In the genomic region with DNA sequence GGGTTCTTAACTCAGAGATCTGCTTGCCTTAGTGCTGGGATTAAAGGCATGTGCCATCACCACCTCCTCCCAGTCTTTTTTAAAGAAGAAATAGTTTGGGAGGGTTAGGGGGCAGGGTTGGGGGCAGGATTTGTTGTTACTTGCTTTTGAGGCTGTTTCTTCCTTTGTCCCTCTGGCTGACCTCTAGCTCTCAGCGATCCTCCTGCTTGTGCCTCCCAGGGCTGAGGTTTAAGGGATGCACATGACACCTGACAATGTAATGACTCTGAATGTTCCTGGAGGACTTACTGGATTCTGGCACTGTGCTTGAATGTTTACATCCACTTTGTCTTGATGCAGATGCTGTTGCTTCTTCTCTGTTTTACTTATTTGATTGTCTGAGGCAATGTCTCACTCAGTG, we compare ENCODE assay signal across 30 mouse cellular contexts. TPM values are rescaled to one million over a fixed set of nuclear protein-coding genes. Genes with fewer than 3 reads are reported as not detected.
DNase-seq lines count a peak whose midpoint lies in the region; ATAC-seq and TF ChIP-seq lines count a peak whose summit lies in the region.
"Had no signal": no experiment of that assay in that cellular context is flagged by ENCODE, and none has a peak within 500 bp of the region (broad histone marks: within the 10 kb centered on the region; RNA-seq: fewer than 3 reads in every experiment).

No protein-coding gene starts in this region.

- ATAC-seq in heart, embryonic 13.5 days (ENCODE audit: extremely low read depth, insufficient number of reproducible peaks, low FRiP score, low TSS enrichment), result no peak
- no peak for ATAC-seq in liver, embryonic 12.5 days
- no peak for ATAC-seq in liver, embryonic 11.5 days (replicated peaks; ENCODE audit: low FRiP score)
- no peak for ATAC-seq in liver, embryonic 15.5 days (ENCODE audit: insufficient read depth)
- no peak for ATAC-seq in midbrain, embryonic 11.5 days (ENCODE audit: low FRiP score)
- ATAC-seq: forebrain, embryonic 14.5 days; forebrain, postnatal 0 days; hindbrain, embryonic 16.5 days had no signal

- H3K9me3 ChIP-seq in heart, embryonic 13.5 days, result no peaks in the 10 kb centered on the region
- no peaks in the 10 kb centered on the region for H3K9me3 ChIP-seq in liver, embryonic 12.5 days (replicated peaks)
- H3K9me3 ChIP-seq in liver, embryonic 11.5 days (ENCODE audit: control insufficient read depth, low read length), result no peaks in the 10 kb centered on the region
- no peaks in the 10 kb centered on the region for H3K9me3 ChIP-seq in liver, embryonic 15.5 days (replicated peaks)
- no peaks in the 10 kb centered on the region for H3K9me3 ChIP-seq in midbrain, embryonic 11.5 days (ENCODE audit: control insufficient read depth, low read length)
- H3K9me3 ChIP-seq: embryonic facial prominence, embryonic 12.5 days; embryonic facial prominence, embryonic 15.5 days; heart, embryonic 15.5 days; hindbrain, embryonic 10.5 days; hindbrain, embryonic 13.5 days had no signal

- 0 out of 2 replicates have a peak overlapping the region, but pooled peaks have one; percentile 10 for H3K9ac ChIP-seq in heart, embryonic 13.5 days
- H3K9ac ChIP-seq in heart, adult 2 months (ENCODE audit: low read depth, low read length), result no peak overlapping the region
- no peak overlapping the region for H3K9ac ChIP-seq in liver, embryonic 12.5 days
- H3K9ac ChIP-seq in liver, embryonic 11.5 days (ENCODE audit: low read depth, low read length), result no peak overlapping the region
- H3K9ac ChIP-seq in liver, embryonic 15.5 days, result no peak overlapping the region
- no peak overlapping the region for H3K9ac ChIP-seq in midbrain, embryonic 11.5 days (ENCODE audit: low read length)
- H3K9ac ChIP-seq: embryonic facial prominence, embryonic 12.5 days; embryonic facial prominence, embryonic 15.5 days; forebrain, postnatal 0 days; heart, embryonic 15.5 days; hindbrain, embryonic 13.5 days had no signal

- no peaks in the 10 kb centered on the region for H3K36me3 ChIP-seq in heart, embryonic 13.5 days
- peaks cover 2% of the 10 kb centered on the region; the same call in 1 of the 2 replicates for H3K36me3 ChIP-seq in heart, adult 2 months (ENCODE audit: control insufficient read depth, insufficient read depth, low read length)
- peaks cover 3% of the 10 kb centered on the region; the same call in 1 of the 2 replicates for H3K36me3 ChIP-seq in liver, embryonic 12.5 days
- H3K36me3 ChIP-seq in liver, embryonic 11.5 days (ENCODE audit: control insufficient read depth, insufficient read depth, low read length), result no peaks in the 10 kb centered on the region
- no peaks in the 10 kb centered on the region for H3K36me3 ChIP-seq in liver, embryonic 15.5 days (replicated peaks)
- no peaks in the 10 kb centered on the region for H3K36me3 ChIP-seq in small intestine, adult 2 months (ENCODE audit: control insufficient read depth, insufficient read depth, low read length)
- no peaks in the 10 kb centered on the region for H3K36me3 ChIP-seq in thymus, adult 2 months (ENCODE audit: control insufficient read depth, insufficient read depth, low read length)
- H3K36me3 ChIP-seq in midbrain, embryonic 11.5 days (ENCODE audit: control insufficient read depth, insufficient read depth, low read length), result no peaks in the 10 kb centered on the region
- H3K36me3 ChIP-seq: embryonic facial prominence, embryonic 12.5 days; embryonic facial prominence, embryonic 15.5 days; heart, embryonic 15.5 days; hindbrain, embryonic 13.5 days had no signal

- no peak overlapping the region for H3K27ac ChIP-seq in heart, embryonic 13.5 days (replicated peaks)
- H3K27ac ChIP-seq in heart, adult 2 months, result no peak overlapping the region
- peak overlapping the region; percentile 46; the same call in 1 of the 2 replicates for H3K27ac ChIP-seq in liver, embryonic 12.5 days
- H3K27ac ChIP-seq in liver, embryonic 11.5 days (ENCODE audit: low read depth, low read length), result no peak overlapping the region
- H3K27ac ChIP-seq in liver, embryonic 15.5 days (replicated peaks), result peak overlapping the region; percentile 2; the same call in 1 of the 2 replicates
- H3K27ac ChIP-seq in small intestine, adult 2 months (ENCODE audit: insufficient read depth, low read depth, low read length), result peak overlapping the region; percentile 2; the same call in 1 of the 2 replicates
- no peak overlapping the region for H3K27ac ChIP-seq in thymus, adult 2 months (ENCODE audit: control insufficient read depth, insufficient read depth, low read length)
- H3K27ac ChIP-seq in midbrain, embryonic 11.5 days (ENCODE audit: low read depth, low read length), result no peak overlapping the region
- H3K27ac ChIP-seq: embryonic facial prominence, embryonic 12.5 days; embryonic facial prominence, embryonic 15.5 days; gastrocnemius, adult 2 months; heart, embryonic 15.5 days; hindbrain, embryonic 10.5 days; hindbrain, embryonic 13.5 days had no signal

- no peak overlapping the region for H3K4me2 ChIP-seq in heart, embryonic 13.5 days
- H3K4me2 ChIP-seq in liver, embryonic 12.5 days, result peak overlapping the region; percentile 28
- no peak overlapping the region; the same call in 1 of the 2 replicates for H3K4me2 ChIP-seq in liver, embryonic 11.5 days
- H3K4me2 ChIP-seq in liver, embryonic 15.5 days, result no peak overlapping the region
- H3K4me2 ChIP-seq in midbrain, embryonic 11.5 days, result no peak overlapping the region
- H3K4me2 ChIP-seq: embryonic facial prominence, embryonic 12.5 days; embryonic facial prominence, embryonic 15.5 days; heart, embryonic 11.5 days; heart, embryonic 15.5 days; hindbrain, embryonic 13.5 days had no signal

- no peak for TF ChIP-seq EP300 in heart, adult 2 months (IDR thresholded peaks at IDR 0.05; ENCODE audit: insufficient read depth, low read depth, low read length)

- H3K4me1 ChIP-seq in heart, embryonic 13.5 days, result peaks cover 63% of the 10 kb centered on the region
- peaks cover 10% of the 10 kb centered on the region for H3K4me1 ChIP-seq in heart, adult 2 months (ENCODE audit: control insufficient read depth, insufficient read depth, low read length)
- H3K4me1 ChIP-seq in liver, embryonic 12.5 days, result peaks cover 79% of the 10 kb centered on the region
- peaks cover 70% of the 10 kb centered on the region for H3K4me1 ChIP-seq in liver, embryonic 11.5 days (replicated peaks; ENCODE audit: control insufficient read depth, insufficient read depth, low read length)
- H3K4me1 ChIP-seq in liver, embryonic 15.5 days (replicated peaks), result peaks cover 80% of the 10 kb centered on the region
- peaks cover 23% of the 10 kb centered on the region; the same call in 1 of the 2 replicates for H3K4me1 ChIP-seq in small intestine, adult 2 months (ENCODE audit: control insufficient read depth, insufficient read depth, insufficient read length, low read length)
- 0 out of 2 replicates have a peak, but pooled peaks cover 4% of the 10 kb centered on the region for H3K4me1 ChIP-seq in thymus, adult 2 months (replicated peaks; ENCODE audit: control insufficient read depth, insufficient read depth, low read length)
- no peaks in the 10 kb centered on the region for H3K4me1 ChIP-seq in midbrain, embryonic 11.5 days (ENCODE audit: control insufficient read depth, insufficient read depth, low read length)
- H3K4me1 ChIP-seq: embryonic facial prominence, embryonic 12.5 days; hindbrain, embryonic 13.5 days had no signal

- intact Hi-C loops in heart, adult 2 months (cut with DNase I), result no loop called here

- no peak overlapping the region for H3K4me3 ChIP-seq in heart, embryonic 13.5 days
- no peak overlapping the region for H3K4me3 ChIP-seq in heart, adult 2 months
- H3K4me3 ChIP-seq in liver, embryonic 12.5 days, result no peak overlapping the region
- no peak overlapping the region for H3K4me3 ChIP-seq in liver, embryonic 11.5 days (ENCODE audit: low read depth, low read length)
- H3K4me3 ChIP-seq in liver, embryonic 15.5 days (replicated peaks), result no peak overlapping the region
- H3K4me3 ChIP-seq in small intestine, adult 2 months (ENCODE audit: low read depth, low read length), result no peak overlapping the region
- H3K4me3 ChIP-seq in thymus, adult 2 months (ENCODE audit: control insufficient read depth, insufficient read depth, low read length), result no peak overlapping the region
- H3K4me3 ChIP-seq in midbrain, embryonic 11.5 days (ENCODE audit: low read depth, low read length), result no peak overlapping the region
- H3K4me3 ChIP-seq: embryonic facial prominence, embryonic 12.5 days; embryonic facial prominence, embryonic 15.5 days; gastrocnemius, adult 2 months; heart, embryonic 15.5 days; hindbrain, embryonic 10.5 days; hindbrain, embryonic 13.5 days had no signal

- DNase-seq in heart, adult 2 months, result no peak
- no peak for DNase-seq in liver, embryonic 11.5 days (ENCODE audit: low spot score)
- DNase-seq in thymus, adult 2 months, result no peak
- no peak for DNase-seq in midbrain, embryonic 11.5 days (ENCODE audit: low spot score, missing footprints)
- DNase-seq: adrenal gland, adult 2 months; adrenal gland, postnatal 14 days; B cell, adult 2 months; cerebellum, adult 11 months; cerebellum, adult 2 months; cerebellum, adult 9-11 months; cerebellum, postnatal 25 days; forebrain, postnatal 0 days; gastrocnemius, adult 2 months; gastrocnemius, postnatal 14 days; heart, adult 18-20 months; heart, postnatal 10 days; heart, postnatal 36 days had no signal

- H3K27me3 ChIP-seq in heart, embryonic 13.5 days (replicated peaks), result no peaks in the 10 kb centered on the region
- no peaks in the 10 kb centered on the region for H3K27me3 ChIP-seq in heart, adult 2 months (ENCODE audit: control insufficient read depth, insufficient read depth, low read length)
- H3K27me3 ChIP-seq in liver, embryonic 12.5 days (replicated peaks), result no peaks in the 10 kb centered on the region
- H3K27me3 ChIP-seq in liver, embryonic 11.5 days (replicated peaks; ENCODE audit: control insufficient read depth, insufficient read depth, low read length), result no peaks in the 10 kb centered on the region
- no peaks in the 10 kb centered on the region for H3K27me3 ChIP-seq in liver, embryonic 15.5 days
- H3K27me3 ChIP-seq in small intestine, adult 2 months (ENCODE audit: control insufficient read depth, insufficient read depth, low read length), result no peaks in the 10 kb centered on the region
- H3K27me3 ChIP-seq in thymus, adult 2 months (ENCODE audit: control insufficient read depth, insufficient read depth, low read length), result no peaks in the 10 kb centered on the region
- H3K27me3 ChIP-seq in midbrain, embryonic 11.5 days (ENCODE audit: control insufficient read depth, insufficient read depth, low read length), result no peaks in the 10 kb centered on the region
- H3K27me3 ChIP-seq: CH12.LX; embryonic facial prominence, embryonic 12.5 days; embryonic facial prominence, embryonic 15.5 days; heart, embryonic 15.5 days; hindbrain, embryonic 13.5 days had no signal

- peaks cover 4% of the 10 kb centered on the region for H3K79me2 ChIP-seq in heart, adult 2 months (replicated peaks; ENCODE audit: control insufficient read depth, insufficient read depth, low read length)

- WGBS in heart, embryonic 13.5 days, result 37% methylated on average over 1 of the region's 1 CpGs
- 20% methylated on average over 1 of the region's 1 CpGs for WGBS in heart, adult 2 months
- WGBS in liver, embryonic 12.5 days (ENCODE audit: insufficient replicate concordance), result 46% methylated on average over 1 of the region's 1 CpGs
- WGBS in liver, embryonic 11.5 days, result 57% methylated on average over 1 of the region's 1 CpGs
- 79% methylated on average over 1 of the region's 1 CpGs for WGBS in liver, embryonic 15.5 days (ENCODE audit: insufficient replicate concordance)
- WGBS in small intestine, adult 2 months, result 56% methylated on average over 1 of the region's 1 CpGs
- 92% methylated on average over 1 of the region's 1 CpGs for WGBS in thymus, adult 2 months
- 11% methylated on average over 1 of the region's 1 CpGs for WGBS in midbrain, embryonic 11.5 days

- no peak for TF ChIP-seq POLR2A in heart, adult 2 months (IDR thresholded peaks at IDR 0.05; ENCODE audit: insufficient read depth, low read depth, low read length)
- no peak for TF ChIP-seq POLR2A in small intestine, adult 2 months (IDR thresholded peaks at IDR 0.05; ENCODE audit: low read depth, low read length)
- no peak for TF ChIP-seq POLR2A in thymus, adult 2 months (IDR thresholded peaks at IDR 0.05; ENCODE audit: control insufficient read depth, extremely low read depth, insufficient read depth, low read length, poor library complexity)

- no peak for TF ChIP-seq CTCF in heart, adult 2 months (IDR thresholded peaks at IDR 0.05)
- TF ChIP-seq CTCF in small intestine, adult 2 months (IDR thresholded peaks at IDR 0.05; ENCODE audit: extremely low read depth, insufficient read length, insufficient replicate concordance, low read depth, low read length), result no peak
- no peak for TF ChIP-seq CTCF in thymus, adult 2 months (IDR thresholded peaks at IDR 0.05; ENCODE audit: borderline replicate concordance, control insufficient read depth, extremely low read depth, insufficient read depth, low read length, poor library complexity)

RNA-seq across cellular contexts. Expression of gene Slc31a1, which starts 11.9 kb away (rescaled TPM):
- polyA plus RNA-seq in heart, embryonic 13.5 days (2015; fragmentation: Nextera tagmentation; extraction: Ambion mirVana), result 41.2 and 42.4 TPM in 2 replicates
- total RNA-seq in heart, adult 2 months (2021), result 10 to 100 TPM; 17.4 to 19.1 TPM
- polyA plus RNA-seq in heart, adult 2 months (2012; rRNA removed), result 14.8 and 25.5 TPM in 2 replicates
- polyA plus RNA-seq in liver, embryonic 12.5 days (2016; fragmentation: Nextera tagmentation; extraction: Ambion mirVana), result 45.8 and 45.9 TPM in 2 replicates
- 48.6 and 56.8 TPM in 2 replicates for polyA plus RNA-seq in liver, embryonic 11.5 days (2014; fragmentation: Nextera tagmentation; extraction: Ambion mirVana)
- polyA plus RNA-seq in liver, embryonic 15.5 days (2015; fragmentation: Nextera tagmentation; extraction: Ambion mirVana), result 51.4 and 57.0 TPM in 2 replicates
- polyA plus RNA-seq in small intestine, adult 2 months (2012; rRNA removed), result 18.2 and 40.3 TPM in 2 replicates
- 10.5 TPM in 2 replicates for polyA plus RNA-seq in thymus, adult 2 months (2012; rRNA removed)
- polyA plus RNA-seq in midbrain, embryonic 11.5 days (2014; fragmentation: Nextera tagmentation; extraction: Ambion mirVana), result 50.2 and 52.4 TPM in 2 replicates

RNA-seq across cellular contexts. Expression of gene Fkbp15, which starts 12.1 kb away (rescaled TPM):
- polyA plus RNA-seq in heart, embryonic 13.5 days (2015; fragmentation: Nextera tagmentation; extraction: Ambion mirVana), result 16.7 and 17.8 TPM in 2 replicates
- 10 to 100 TPM; 16.6 to 19.6 TPM for total RNA-seq in heart, adult 2 months (2021)
- polyA plus RNA-seq in heart, adult 2 months (2012; rRNA removed), result 14.7 and 19.4 TPM in 2 replicates
- 18.6 and 21.1 TPM in 2 replicates for polyA plus RNA-seq in liver, embryonic 12.5 days (2016; fragmentation: Nextera tagmentation; extraction: Ambion mirVana)
- polyA plus RNA-seq in liver, embryonic 11.5 days (2014; fragmentation: Nextera tagmentation; extraction: Ambion mirVana), result 26.9 and 29.9 TPM in 2 replicates
- 14.1 and 15.6 TPM in 2 replicates for polyA plus RNA-seq in liver, embryonic 15.5 days (2015; fragmentation: Nextera tagmentation; extraction: Ambion mirVana)
- 13.6 and 21.6 TPM in 2 replicates for polyA plus RNA-seq in small intestine, adult 2 months (2012; rRNA removed)
- 59.3 and 59.5 TPM in 2 replicates for polyA plus RNA-seq in thymus, adult 2 months (2012; rRNA removed)
- polyA plus RNA-seq in midbrain, embryonic 11.5 days (2014; fragmentation: Nextera tagmentation; extraction: Ambion mirVana), result 17.9 and 19.6 TPM in 2 replicates

RNA-seq across cellular contexts. Expression of gene Cdc26, which starts 36.0 kb away (rescaled TPM):
- 82.1 and 85.2 TPM in 2 replicates for polyA plus RNA-seq in heart, embryonic 13.5 days (2015; fragmentation: Nextera tagmentation; extraction: Ambion mirVana)
- total RNA-seq in heart, adult 2 months (2021), result 10 to 100 TPM; 44.6 to 47.7 TPM
- 23.8 and 49.8 TPM in 2 replicates for polyA plus RNA-seq in heart, adult 2 months (2012; rRNA removed)
- polyA plus RNA-seq in liver, embryonic 12.5 days (2016; fragmentation: Nextera tagmentation; extraction: Ambion mirVana), result 94.4 and 95.5 TPM in 2 replicates
- polyA plus RNA-seq in liver, embryonic 11.5 days (2014; fragmentation: Nextera tagmentation; extraction: Ambion mirVana), result 155 and 156 TPM in 2 replicates
- 53.5 and 57.4 TPM in 2 replicates for polyA plus RNA-seq in liver, embryonic 15.5 days (2015; fragmentation: Nextera tagmentation; extraction: Ambion mirVana)
- polyA plus RNA-seq in small intestine, adult 2 months (2012; rRNA removed), result 3.5 and 6.6 TPM in 2 replicates
- 51.0 and 54.3 TPM in 2 replicates for polyA plus RNA-seq in thymus, adult 2 months (2012; rRNA removed)
- 176 and 178 TPM in 2 replicates for polyA plus RNA-seq in midbrain, embryonic 11.5 days (2014; fragmentation: Nextera tagmentation; extraction: Ambion mirVana)

RNA-seq across cellular contexts. Expression of gene Prpf4, which starts 36.2 kb away (rescaled TPM):
- 11.6 and 13.8 TPM in 2 replicates for polyA plus RNA-seq in heart, embryonic 13.5 days (2015; fragmentation: Nextera tagmentation; extraction: Ambion mirVana)
- total RNA-seq in heart, adult 2 months (2021), result 1 to 10 TPM; 9.9 TPM
- 7.4 and 11.3 TPM in 2 replicates for polyA plus RNA-seq in heart, adult 2 months (2012; rRNA removed)
- polyA plus RNA-seq in liver, embryonic 12.5 days (2016; fragmentation: Nextera tagmentation; extraction: Ambion mirVana), result 18.5 and 18.8 TPM in 2 replicates
- 30.7 and 30.8 TPM in 2 replicates for polyA plus RNA-seq in liver, embryonic 11.5 days (2014; fragmentation: Nextera tagmentation; extraction: Ambion mirVana)
- 9.1 and 9.3 TPM in 2 replicates for polyA plus RNA-seq in liver, embryonic 15.5 days (2015; fragmentation: Nextera tagmentation; extraction: Ambion mirVana)
- 2.1 and 3.5 TPM in 2 replicates for polyA plus RNA-seq in small intestine, adult 2 months (2012; rRNA removed)
- 21.1 and 23.9 TPM in 2 replicates for polyA plus RNA-seq in thymus, adult 2 months (2012; rRNA removed)
- 28.0 and 29.9 TPM in 2 replicates for polyA plus RNA-seq in midbrain, embryonic 11.5 days (2014; fragmentation: Nextera tagmentation; extraction: Ambion mirVana)

Comparison
In these comparisons a context has a peak if more than half of its experiments do, and no peak if none do; other contexts are left out.
1. H3K27ac ChIP-seq: peak in liver, embryonic 12.5 days (single experiment), liver, embryonic 15.5 days (single experiment) and small intestine, adult 2 months (single experiment); none in heart, embryonic 13.5 days (single experiment), heart, adult 2 months (single experiment), liver, embryonic 11.5 days (single experiment), thymus, adult 2 months (single experiment) and midbrain, embryonic 11.5 days (single experiment).